Mouse (Mus musculus) liver, adult 2 months (tissue): ENCODE data around the gene Aig1.

Source experiments
- CTCF ChIP-seq: fragments of 200-500 bp; IDR thresholded peaks from 2 replicates; pipeline ENCODE4 v1.5.1; 2011; ENCODE audit warnings: low read depth, low read length, control low read depth
- POLR2A ChIP-seq: fragments of 200-500 bp; IDR thresholded peaks from 2 replicates; pipeline ENCODE4 v1.6.1; 2011; ENCODE audit warnings: low read length, control low read depth; ENCODE audit not compliant: insufficient read depth; ENCODE audit errors: extremely low read depth

DNA sequence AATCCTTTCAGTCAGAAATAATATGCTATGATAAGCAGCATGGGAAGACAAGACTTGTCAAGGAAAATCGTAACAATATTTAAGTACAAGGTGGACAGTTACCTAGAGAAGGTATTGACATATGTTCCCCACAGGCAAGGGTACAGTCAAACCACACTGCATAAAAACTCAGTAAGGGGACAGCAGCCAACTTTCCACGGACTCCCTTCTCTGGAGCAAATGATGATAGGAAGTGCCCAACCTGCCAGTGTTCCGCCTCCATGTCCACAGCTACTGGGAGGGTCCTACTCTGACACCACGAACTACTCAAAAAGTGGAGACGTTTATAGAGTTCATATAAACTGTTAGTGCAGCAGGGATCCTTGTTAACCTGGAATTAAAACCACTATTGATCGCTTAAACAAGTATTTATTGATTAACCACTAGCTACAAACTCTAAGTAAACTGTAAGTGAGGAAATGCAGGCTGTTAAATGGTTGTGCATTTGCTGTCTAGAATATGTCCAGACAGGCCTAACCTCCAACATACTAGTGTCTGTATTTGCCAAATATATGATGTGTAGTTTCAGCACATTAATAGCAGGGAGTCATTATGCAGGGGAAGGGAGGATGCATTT lies 30.2 kb downstream of the Aig1 start:
- TF ChIP-seq POLR2A (no peak), CTCF (no peak)
